Mouse (Mus musculus): ENCODE results near the gene Atg4b. TPM values are rescaled to one million over a fixed set of nuclear protein-coding genes. Genes with fewer than 3 reads are reported as not detected.
"Not testable (repeated sequence)": the region's sequence is repeated elsewhere in the genome, so short reads cannot be mapped to it uniquely, and the experiment has no call there.

The Atg4b gene
- polyA plus RNA-seq, 1 experiment from 2014 or later: 85.3 TPM

DNA sequence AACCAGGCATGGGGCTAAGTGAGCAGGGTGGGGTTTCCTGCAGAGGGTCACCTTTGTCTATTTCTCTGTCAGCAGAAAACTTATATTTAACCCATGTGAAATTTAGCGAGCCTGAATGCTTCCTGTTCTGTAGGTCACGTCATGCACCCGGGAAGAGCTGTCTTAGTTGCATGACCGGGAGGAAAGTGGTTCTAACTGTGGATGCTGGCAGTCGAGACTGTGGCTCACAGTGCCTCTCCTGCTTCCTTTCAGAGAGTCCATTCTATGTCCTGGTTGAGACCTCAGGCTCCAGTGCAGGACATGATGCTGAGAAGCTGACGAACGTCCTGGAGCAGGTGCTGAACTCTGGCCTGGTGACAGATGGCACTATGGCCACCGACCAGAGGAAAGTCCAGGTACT lies 87.3 kb downstream of the Atg4b start:
- 86% methylated on average over 7 of the region's 8 CpGs for WGBS
- H3K4me3 ChIP-seq (ENCODE audit: low read length); H3K9me3 ChIP-seq (ENCODE audit: low read length); H3K36me3 ChIP-seq (ENCODE audit: insufficient read depth, low read length); H3K27ac ChIP-seq (ENCODE audit: low read length); H3K4me2 ChIP-seq (replicated peaks; ENCODE audit: low read depth, low read length); H3K4me1 ChIP-seq (ENCODE audit: insufficient read depth, low read length); ATAC-seq (ENCODE audit: low FRiP score, low TSS enrichment); H3K27me3 ChIP-seq (ENCODE audit: insufficient read depth, low read length); H3K9ac ChIP-seq (replicated peaks; ENCODE audit: low read length): not testable (repeated sequence)

Other genes with a start within 250 kb of the Atg4b start
- 10.1 and 10.4 TPM in 2 replicates for gene Farp2, start 239.4 kb upstream of the Atg4b start, polyA plus RNA-seq (2015; fragmentation: Nextera tagmentation; extraction: Ambion mirVana)
- gene Stk25, start 92.8 kb upstream of the Atg4b start, polyA plus RNA-seq (2015; fragmentation: Nextera tagmentation; extraction: Ambion mirVana): 205 and 210 TPM in 2 replicates
- 98.3 and 108 TPM in 2 replicates for gene Bok, start 65.8 kb upstream of the Atg4b start, polyA plus RNA-seq (2015; fragmentation: Nextera tagmentation; extraction: Ambion mirVana)
- gene Thap4, start 3.4 kb downstream of the Atg4b start, polyA plus RNA-seq (2015; fragmentation: Nextera tagmentation; extraction: Ambion mirVana): 74.5 and 75.3 TPM in 2 replicates
- gene Dtymk, start 50.4 kb downstream of the Atg4b start, polyA plus RNA-seq (2015; fragmentation: Nextera tagmentation; extraction: Ambion mirVana): 233 and 259 TPM in 2 replicates
- gene Ing5, start 52.5 kb downstream of the Atg4b start, polyA plus RNA-seq (2015; fragmentation: Nextera tagmentation; extraction: Ambion mirVana): 20.6 TPM in 2 replicates
- 19.2 and 22.3 TPM in 2 replicates for gene D2hgdh, start 73.4 kb downstream of the Atg4b start, polyA plus RNA-seq (2015; fragmentation: Nextera tagmentation; extraction: Ambion mirVana)
- 0.10 TPM in 1 of 2 replicates, not detected in the other for gene Gal3st2, start 109.8 kb downstream of the Atg4b start, polyA plus RNA-seq (2015; fragmentation: Nextera tagmentation; extraction: Ambion mirVana)
- gene Gal3st2b, start 166.8 kb downstream of the Atg4b start, polyA plus RNA-seq (2015; fragmentation: Nextera tagmentation; extraction: Ambion mirVana): 0.14 TPM in 1 of 2 replicates, not detected in the other
- not detected in 2 replicates for gene Gal3st2c, start 239.0 kb downstream of the Atg4b start, polyA plus RNA-seq (2015; fragmentation: Nextera tagmentation; extraction: Ambion mirVana)